Mouse (Mus musculus) lung, embryonic 15.5 days (tissue): ENCODE measurements around the gene Olfr432. TPM values are rescaled to one million over a fixed set of nuclear protein-coding genes. Genes with fewer than 3 reads are reported as not detected.

Experiments
- ATAC-seq: fragments of 200-750 bp; cut with Nextera tagmentation; 2 replicates; pipeline ENCODE4 v1.8.0; 2017; ENCODE audit warnings: moderate number of reproducible peaks, borderline replicate concordance; ENCODE audit not compliant: low FRiP score, low TSS enrichment; ENCODE audit errors: extremely low read depth
- H3K27ac ChIP-seq: fragments of 300-500 bp; sonication (generic); 2 replicates; pipeline ENCODE4 v1.5.1; 2015; ENCODE audit warnings: moderate library complexity, mild to moderate bottlenecking, inconsistent platforms
- H3K27me3 ChIP-seq: fragments of 300-500 bp; sonication (generic); 2 replicates; pipeline ENCODE4 v1.6.1; 2015; ENCODE audit warnings: inconsistent platforms
- H3K36me3 ChIP-seq: fragments of 300-500 bp; sonication (generic); 2 replicates; pipeline ENCODE4 v1.6.1; 2015; ENCODE audit warnings: inconsistent platforms
- H3K4me1 ChIP-seq: fragments of 300-500 bp; sonication (generic); 2 replicates; pipeline ENCODE4 v1.6.1; 2015; ENCODE audit warnings: inconsistent platforms
- H3K4me2 ChIP-seq: fragments of 300-500 bp; sonication (generic); 2 replicates; pipeline ENCODE4 v1.6.1; 2015; ENCODE audit warnings: inconsistent platforms, mild to moderate bottlenecking, moderate library complexity
- H3K4me3 ChIP-seq: fragments of 300-500 bp; sonication (generic); 2 replicates; pipeline ENCODE4 v1.5.1; 2015; ENCODE audit warnings: mild to moderate bottlenecking, inconsistent platforms
- H3K9ac ChIP-seq: fragments of 300-500 bp; sonication (generic); 2 replicates; pipeline ENCODE4 v1.6.1; 2015; ENCODE audit warnings: inconsistent platforms
- H3K9me3 ChIP-seq: fragments of 300-500 bp; sonication (generic); 2 replicates; pipeline ENCODE4 v1.6.1; 2016; ENCODE audit warnings: inconsistent platforms
- WGBS: fragments of 180-500 bp; shearing (Covaris S2); methylation state at CpG from one replicate; pipeline ENCODE4 v1.1.7; 2015; 5-methylcytosine and 5-hydroxymethylcytosine counted together
- polyA plus RNA-seq: library from polyadenylated mRNA; unstranded; fragments of >200 nt; fragmentation: Nextera tagmentation; extraction: Ambion mirVana; gene quantifications from 2 replicates; pipeline ENCODE4 v1.2.1, GENCODE M21; 2015

Gene Olfr432
- polyA plus RNA-seq, 1 experiment from 2014 or later = not detected

DNA sequence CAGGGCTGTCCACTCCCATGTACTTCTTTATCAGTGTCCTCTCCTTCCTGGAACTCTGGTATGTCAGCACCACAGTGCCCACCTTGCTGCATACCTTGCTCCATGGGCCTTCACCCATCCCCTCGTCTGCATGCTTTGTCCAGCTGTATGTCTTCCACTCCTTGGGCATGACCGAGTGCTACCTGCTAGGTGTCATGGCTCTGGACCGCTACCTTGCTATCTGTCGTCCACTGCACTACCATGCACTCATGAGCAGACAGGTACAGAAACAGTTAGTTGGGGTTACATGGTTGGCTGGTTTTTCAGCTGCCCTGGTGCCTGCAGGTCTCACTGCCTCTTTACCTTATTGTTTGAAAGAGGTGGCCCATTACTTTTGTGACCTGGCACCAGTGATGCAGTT lies 1.5 kb downstream of the Olfr432 start:
- WGBS = 70% methylated on average over 4 of the region's 4 CpGs
- no peaks in the 10 kb centered on the region for H3K27me3 ChIP-seq
- no peak overlapping the region for H3K9ac ChIP-seq
- no peak overlapping the region for H3K4me3 ChIP-seq
- no peak overlapping the region for H3K27ac ChIP-seq
- ATAC-seq = no peak; the same call in 1 of the 2 replicates
- no peak overlapping the region for H3K4me2 ChIP-seq
- H3K4me1 ChIP-seq = no peaks in the 10 kb centered on the region
- H3K36me3 ChIP-seq = no peaks in the 10 kb centered on the region
- H3K9me3 ChIP-seq = no peaks in the 10 kb centered on the region

DNA sequence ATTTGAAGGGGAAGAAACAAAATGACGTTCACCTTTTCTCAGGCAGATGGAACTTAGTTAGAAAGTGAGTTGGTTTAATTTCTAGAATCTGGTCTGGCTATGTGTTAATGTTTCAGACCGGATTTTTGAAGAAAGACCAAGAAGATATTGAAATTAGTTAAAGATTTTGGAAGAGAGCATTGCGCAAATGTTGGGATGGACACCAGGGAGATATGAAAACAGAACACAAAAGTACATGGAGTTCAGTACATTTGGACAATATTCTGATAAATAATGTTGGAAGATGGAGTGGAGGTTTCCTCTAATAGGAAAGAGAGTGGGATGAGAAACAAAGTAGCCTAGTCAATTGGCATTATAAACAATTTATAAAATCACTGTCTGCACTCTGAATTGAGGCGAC lies 2.5 kb downstream of the Olfr432 start:
- Histone ChIP-seq H3K4me2 (no peak overlapping the region), H3K27ac (no peak overlapping the region), H3K36me3 (no peaks in the 10 kb centered on the region), H3K9ac (no peak overlapping the region), H3K27me3 (no peaks in the 10 kb centered on the region), H3K4me1 (no peaks in the 10 kb centered on the region), H3K9me3 (no peaks in the 10 kb centered on the region), H3K4me3 (no peak overlapping the region)
- ATAC-seq = no peak
- WGBS = 76% methylated on average over 4 of the region's 4 CpGs

DNA sequence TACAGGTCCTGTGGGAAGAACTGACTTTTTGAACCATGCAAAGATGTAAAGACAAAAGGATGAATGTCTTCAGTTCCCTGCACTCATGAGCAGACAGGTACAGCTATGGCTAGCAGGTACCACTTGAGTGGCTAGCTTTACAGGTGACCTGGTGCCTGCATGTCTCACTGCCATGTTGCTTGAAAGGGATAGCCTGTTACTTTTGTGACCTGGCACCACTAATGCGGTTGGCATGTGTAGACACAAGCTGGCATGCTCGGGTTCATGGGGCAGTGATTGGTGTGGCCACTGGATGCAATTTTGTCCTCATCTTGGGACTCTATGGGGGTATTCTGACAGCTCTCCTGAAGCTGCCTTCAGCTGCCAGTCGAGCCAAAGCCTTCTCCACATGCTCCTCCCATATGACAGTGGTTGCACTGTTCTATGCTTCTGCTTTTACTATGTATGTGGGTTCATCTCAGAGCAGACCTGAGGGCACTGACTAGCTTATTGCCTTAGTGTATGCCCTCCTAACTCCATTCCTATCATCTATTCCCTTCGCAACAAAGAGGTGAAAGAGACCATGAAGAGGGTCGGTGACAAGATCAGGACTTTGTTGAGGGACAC lies 3.0 kb downstream of the Olfr432 start:
- no peak overlapping the region for H3K4me3 ChIP-seq

DNA sequence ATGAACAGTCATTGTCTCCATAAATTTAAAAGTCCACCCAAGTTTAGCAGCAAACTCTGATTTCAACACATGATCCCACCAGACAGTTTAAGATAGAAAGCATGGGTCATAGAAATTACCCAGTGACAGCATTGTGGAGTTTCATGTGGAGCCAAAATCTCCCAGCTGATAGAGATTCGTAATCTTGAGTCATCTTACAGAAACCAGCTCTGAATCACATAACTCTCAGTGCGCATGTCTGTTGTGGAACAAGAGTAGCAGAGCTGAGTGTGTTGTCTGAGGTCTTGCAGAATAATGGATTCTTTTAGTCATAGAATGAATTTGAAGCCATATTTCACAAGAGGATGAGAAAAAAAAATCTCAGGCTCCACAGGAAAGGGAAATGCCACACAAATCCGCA lies 4.0 kb downstream of the Olfr432 start:
- ATAC-seq = no peak
- WGBS = 73% methylated on average over 3 of the region's 3 CpGs
- H3K4me2 ChIP-seq = no peak overlapping the region
- no peaks in the 10 kb centered on the region for H3K27me3 ChIP-seq
- H3K4me3 ChIP-seq = no peak overlapping the region
- H3K9ac ChIP-seq = no peak overlapping the region
- no peak overlapping the region for H3K27ac ChIP-seq
- H3K36me3 ChIP-seq = no peaks in the 10 kb centered on the region
- H3K4me1 ChIP-seq = no peaks in the 10 kb centered on the region
- H3K9me3 ChIP-seq = no peaks in the 10 kb centered on the region

More for the DNA sequence above, 3.0 kb downstream of the Olfr432 start:
- Histone ChIP-seq H3K9me3 (no peaks in the 10 kb centered on the region), H3K36me3 (no peaks in the 10 kb centered on the region), H3K27me3 (no peaks in the 10 kb centered on the region), H3K27ac (no peak overlapping the region), H3K4me1 (no peaks in the 10 kb centered on the region), H3K9ac (no peak overlapping the region), H3K4me2 (no peak overlapping the region)
- no peak for ATAC-seq
- 72% methylated on average over 5 of the region's 5 CpGs for WGBS

DNA sequence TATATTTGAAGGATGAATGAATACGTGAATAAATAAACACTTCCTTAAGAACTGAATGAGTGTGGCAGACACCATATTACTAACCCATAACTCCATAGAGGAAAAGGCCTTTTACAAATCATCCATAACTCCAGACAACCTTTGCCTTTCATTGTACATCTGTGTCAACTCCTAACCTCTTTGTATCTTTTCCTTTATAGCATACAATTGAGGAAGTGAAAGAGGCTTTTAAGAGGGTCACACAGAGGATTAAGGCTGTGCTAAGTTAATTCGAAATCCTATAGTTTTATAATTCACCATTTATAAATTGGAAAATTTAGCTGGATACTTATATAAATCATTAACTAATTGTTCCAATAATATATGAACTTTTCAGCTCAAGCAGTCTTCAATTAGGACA lies 6.2 kb downstream of the Olfr432 start:
- WGBS = 79% methylated on average over 2 of the region's 2 CpGs
- no peaks in the 10 kb centered on the region for H3K4me1 ChIP-seq
- no peak overlapping the region for H3K4me3 ChIP-seq
- ATAC-seq = no peak
- H3K27ac ChIP-seq = no peak overlapping the region
- H3K27me3 ChIP-seq = no peaks in the 10 kb centered on the region
- no peaks in the 10 kb centered on the region for H3K9me3 ChIP-seq
- no peak overlapping the region for H3K9ac ChIP-seq
- H3K36me3 ChIP-seq = no peaks in the 10 kb centered on the region
- H3K4me2 ChIP-seq = no peak overlapping the region

DNA sequence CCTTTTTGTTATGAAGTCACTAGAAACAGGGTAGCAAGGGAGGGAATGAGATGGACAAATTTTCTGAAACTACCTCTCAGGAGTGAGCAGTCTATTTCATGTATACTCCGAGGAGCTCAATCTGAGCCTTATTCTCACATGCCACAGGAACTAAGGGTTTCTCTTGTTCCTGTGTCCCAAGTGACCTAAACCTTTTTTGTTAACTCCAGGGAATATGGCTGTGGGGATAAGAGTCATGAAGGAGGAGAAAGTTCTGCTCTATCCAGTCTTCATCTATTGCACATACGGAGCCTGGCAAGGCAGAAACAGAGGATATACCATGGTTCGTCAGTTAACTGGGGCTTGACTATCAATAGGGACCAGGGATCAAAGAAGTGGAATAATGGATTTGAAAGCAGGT lies 17.3 kb downstream of the Olfr432 start, which contains the start of gene Olfr430:
TSS of gene Olfr430 (plus strand) at position 301 of the 400 bp plus-strand sequence.
- Histone ChIP-seq H3K9me3 (no peaks in the 10 kb centered on the region), H3K4me3 (no peak within 1 kb of the TSS), H3K9ac (no peak within 1 kb of the TSS), H3K36me3 (no peaks in the 10 kb centered on the region), H3K4me1 (no peaks in the 10 kb centered on the region), H3K27ac (no peak within 1 kb of the TSS), H3K27me3 (no peaks in the 10 kb centered on the region), H3K4me2 (no peak within 1 kb of the TSS)
- no peak for ATAC-seq
- 92% methylated on average over 3 of the region's 3 CpGs for WGBS

DNA sequence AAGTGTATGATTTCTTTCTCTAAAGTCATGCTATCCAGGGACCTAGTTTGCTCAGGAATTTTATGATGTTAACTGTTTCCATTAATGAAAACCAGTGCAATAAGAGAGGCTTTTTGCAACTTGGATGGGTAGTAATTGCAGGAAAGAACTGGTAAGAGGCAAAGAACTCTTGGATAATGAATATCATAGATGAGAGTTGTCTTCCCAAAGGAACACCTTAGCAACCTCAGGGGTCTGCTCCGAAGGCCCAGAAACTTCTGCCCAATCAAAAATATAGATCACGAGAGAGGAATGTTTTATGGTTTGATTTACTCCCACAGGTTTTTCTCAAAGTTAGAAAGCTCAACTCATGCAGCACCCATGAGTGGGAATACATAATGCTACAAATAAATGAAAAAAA lies 35.0 kb downstream of the Olfr432 start, which contains the start of gene Olfr429:
TSS of gene Olfr429 (plus strand) at position 301 of the 400 bp plus-strand sequence.
- Histone ChIP-seq H3K36me3 (no peaks in the 10 kb centered on the region), H3K4me1 (no peaks in the 10 kb centered on the region), H3K27ac (no peak within 1 kb of the TSS), H3K4me3 (no peak within 1 kb of the TSS), H3K27me3 (no peaks in the 10 kb centered on the region), H3K9ac (no peak within 1 kb of the TSS), H3K9me3 (no peaks in the 10 kb centered on the region), H3K4me2 (no peak within 1 kb of the TSS)
- WGBS = 87% methylated on average over 2 of the region's 2 CpGs
- ATAC-seq = no peak

DNA sequence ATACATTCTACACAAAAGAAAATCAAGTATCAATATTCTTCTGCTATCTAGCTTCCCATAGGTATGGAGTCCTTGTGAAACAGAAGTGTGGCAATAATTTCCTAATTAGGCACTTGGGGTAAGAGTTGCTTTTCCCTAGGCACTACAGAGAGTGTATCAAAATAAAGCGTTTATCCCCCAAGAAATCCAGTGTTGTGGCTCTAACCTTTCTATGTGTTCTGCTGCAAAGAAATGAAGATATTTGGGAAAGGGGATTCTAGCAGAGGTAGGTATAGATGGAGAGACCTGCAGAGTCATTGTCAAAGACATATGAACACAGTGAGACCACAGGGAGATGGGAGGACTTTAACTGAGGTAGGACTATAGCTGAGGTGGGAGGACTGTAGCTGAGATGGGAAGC lies 47.6 kb downstream of the Olfr432 start, which contains the start of gene Olfr427:
TSS of gene Olfr427 (plus strand) at position 301 of the 400 bp plus-strand sequence.
- H3K9me3 ChIP-seq = no peaks in the 10 kb centered on the region
- H3K27me3 ChIP-seq = no peaks in the 10 kb centered on the region
- no peak within 1 kb of the TSS for H3K4me2 ChIP-seq
- no peak within 1 kb of the TSS for H3K4me3 ChIP-seq
- 76% methylated on average over 1 of the region's 1 CpGs for WGBS
- H3K4me1 ChIP-seq = no peaks in the 10 kb centered on the region
- H3K27ac ChIP-seq = no peak within 1 kb of the TSS
- no peaks in the 10 kb centered on the region for H3K36me3 ChIP-seq
- no peak for ATAC-seq
- H3K9ac ChIP-seq = no peak within 1 kb of the TSS

DNA sequence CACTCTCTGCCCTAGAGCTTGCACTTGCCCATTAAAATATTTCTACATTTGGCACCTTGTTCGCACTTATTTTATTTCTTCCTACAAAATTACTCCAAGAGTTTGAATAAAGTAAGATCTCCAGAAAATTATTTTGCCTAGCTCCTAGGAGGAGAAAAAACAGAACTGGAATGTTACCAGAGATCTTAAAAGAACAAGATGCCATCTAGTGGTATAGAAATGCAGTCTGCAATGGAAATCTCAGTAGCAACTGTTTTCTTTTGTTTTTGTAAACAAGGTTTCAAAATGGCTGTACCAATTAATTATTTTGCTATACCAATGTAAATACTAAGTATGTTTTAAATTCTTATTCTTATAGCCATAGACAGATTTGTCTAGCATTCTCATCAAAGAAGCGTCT lies 54.7 kb downstream of the Olfr432 start:
- 52% methylated on average over 2 of the region's 2 CpGs for WGBS
- no peaks in the 10 kb centered on the region for H3K36me3 ChIP-seq
- H3K4me3 ChIP-seq = no peak overlapping the region
- no peaks in the 10 kb centered on the region for H3K4me1 ChIP-seq
- no peak overlapping the region for H3K27ac ChIP-seq
- no peaks in the 10 kb centered on the region for H3K9me3 ChIP-seq
- H3K27me3 ChIP-seq = no peaks in the 10 kb centered on the region
- no peak overlapping the region for H3K4me2 ChIP-seq
- H3K9ac ChIP-seq = no peak overlapping the region
- ATAC-seq = no peak

Other genes starting within 250 kb of the Olfr432 start
- gene Ifi211, start 136.2 kb upstream of the Olfr432 start, polyA plus RNA-seq = 0.67 and 1.4 TPM in 2 replicates
- 1.6 and 3.0 TPM in 2 replicates for gene Mndal, start 106.7 kb upstream of the Olfr432 start, polyA plus RNA-seq
- 1.5 and 1.7 TPM in 2 replicates for gene Ifi203, start 106.5 kb upstream of the Olfr432 start, polyA plus RNA-seq
- gene Ifi202b, start 66.5 kb upstream of the Olfr432 start, polyA plus RNA-seq = not detected in 2 replicates
- 0.24 and 0.58 TPM in 2 replicates for gene Ifi205, start 17.4 kb upstream of the Olfr432 start, polyA plus RNA-seq
- gene Olfr433, start 8.5 kb upstream of the Olfr432 start, polyA plus RNA-seq = not detected in 2 replicates
- gene Olfr430, start 17.4 kb downstream of the Olfr432 start, polyA plus RNA-seq = not detected in 2 replicates
- not detected in 2 replicates for gene Olfr429, start 35.1 kb downstream of the Olfr432 start, polyA plus RNA-seq
- gene Olfr427, start 47.7 kb downstream of the Olfr432 start, polyA plus RNA-seq = not detected in 2 replicates
- not detected in 2 replicates for gene Olfr231, start 72.0 kb downstream of the Olfr432 start, polyA plus RNA-seq
- gene Olfr424, start 82.3 kb downstream of the Olfr432 start, polyA plus RNA-seq = not detected in 2 replicates
- not detected in 2 replicates for gene Olfr420, start 106.4 kb downstream of the Olfr432 start, polyA plus RNA-seq
- 0.54 and 0.62 TPM in 2 replicates for gene Spta1, start 123.6 kb downstream of the Olfr432 start, polyA plus RNA-seq
- not detected in 2 replicates for gene Olfr419, start 202.9 kb downstream of the Olfr432 start, polyA plus RNA-seq